Mouse (Mus musculus) heart, adult 2 months (tissue): ENCODE data around the gene Gm13889. TPM values are rescaled to one million over a fixed set of nuclear protein-coding genes. Genes with fewer than 3 reads are reported as not detected.

Experiments
- DNase-seq, 2 experiments: peaks; one replicate each; pipeline ENCODE4 v3.0.0; 2021
- H3K27ac ChIP-seq: fragments of 200-600 bp; 2 replicates; pipeline ENCODE4 v1.8.1; 2022
- H3K27me3 ChIP-seq: fragments of 200-500 bp; 2 replicates; pipeline ENCODE4 v1.6.1; 2012; ENCODE audit warnings: mild to moderate bottlenecking, low read length, inconsistent platforms, mixed read lengths; ENCODE audit not compliant: control insufficient read depth, insufficient read depth
- H3K36me3 ChIP-seq: fragments of 200-500 bp; 2 replicates; pipeline ENCODE4 v1.6.1; 2012; ENCODE audit warnings: low read length, inconsistent platforms; ENCODE audit not compliant: control insufficient read depth, insufficient read depth
- H3K4me1 ChIP-seq: fragments of 200-500 bp; 2 replicates; pipeline ENCODE4 v1.6.1; 2011; ENCODE audit warnings: low read length; ENCODE audit not compliant: control insufficient read depth, insufficient read depth
- H3K4me3 ChIP-seq: fragments of 200-600 bp; 2 replicates; pipeline ENCODE4 v1.8.1; 2022
- H3K79me2 ChIP-seq: fragments of 200-500 bp; replicated peaks from 2 replicates; pipeline ENCODE4 v1.6.1; 2012; ENCODE audit warnings: mild to moderate bottlenecking, inconsistent platforms, low read length, moderate library complexity, mixed read lengths; ENCODE audit not compliant: control insufficient read depth, insufficient read depth
- H3K9ac ChIP-seq: fragments of 200-500 bp; 2 replicates; pipeline ENCODE4 v1.6.1; 2012; ENCODE audit warnings: low read depth, mild to moderate bottlenecking, control low read depth, inconsistent platforms, low read length, mixed read lengths
- CTCF ChIP-seq: fragments of 200-600 bp; IDR thresholded peaks from 2 replicates; pipeline ENCODE4 v1.8.1; 2022; ENCODE audit warnings: antibody characterized with exemption, mild to moderate bottlenecking, moderate library complexity
- EP300 ChIP-seq: fragments of 200-500 bp; IDR thresholded peaks from 2 replicates; pipeline ENCODE4 v1.6.1; 2011; ENCODE audit warnings: low read depth, low read length, control low read depth; ENCODE audit not compliant: insufficient read depth
- POLR2A ChIP-seq: fragments of 200-500 bp; IDR thresholded peaks from 2 replicates; pipeline ENCODE4 v1.6.1; 2011; ENCODE audit warnings: mild to moderate bottlenecking, low read depth, low read length, control low read depth; ENCODE audit not compliant: insufficient read depth
- WGBS: fragments of 180-500 bp; shearing (Covaris S2); methylation state at CpG from one replicate; pipeline ENCODE4 v1.1.7; 2018; 5-methylcytosine and 5-hydroxymethylcytosine counted together
- intact Hi-C: fragments of 180-260 bp; cut with DNase I; formaldehyde crosslinking; loops from one replicate; pipeline ENCODE4 v1.15.1; 2025
- polyA plus RNA-seq: library from polyadenylated mRNA; depleted of rRNA; stranded (reverse); fragments of >200 nt; gene quantifications from 2 replicates; pipeline ENCODE4 v1.2.3, GENCODE M21; 2012
- total RNA-seq, 2 experiments: library from RNA; stranded (reverse); gene quantifications; 2 replicates each; pipeline ENCODE4 v1.2.3; 2021

The Gm13889 gene
- total and polyA plus RNA-seq, 3 experiments: 8.3 to 12.4 (median 9.4) TPM

DNA sequence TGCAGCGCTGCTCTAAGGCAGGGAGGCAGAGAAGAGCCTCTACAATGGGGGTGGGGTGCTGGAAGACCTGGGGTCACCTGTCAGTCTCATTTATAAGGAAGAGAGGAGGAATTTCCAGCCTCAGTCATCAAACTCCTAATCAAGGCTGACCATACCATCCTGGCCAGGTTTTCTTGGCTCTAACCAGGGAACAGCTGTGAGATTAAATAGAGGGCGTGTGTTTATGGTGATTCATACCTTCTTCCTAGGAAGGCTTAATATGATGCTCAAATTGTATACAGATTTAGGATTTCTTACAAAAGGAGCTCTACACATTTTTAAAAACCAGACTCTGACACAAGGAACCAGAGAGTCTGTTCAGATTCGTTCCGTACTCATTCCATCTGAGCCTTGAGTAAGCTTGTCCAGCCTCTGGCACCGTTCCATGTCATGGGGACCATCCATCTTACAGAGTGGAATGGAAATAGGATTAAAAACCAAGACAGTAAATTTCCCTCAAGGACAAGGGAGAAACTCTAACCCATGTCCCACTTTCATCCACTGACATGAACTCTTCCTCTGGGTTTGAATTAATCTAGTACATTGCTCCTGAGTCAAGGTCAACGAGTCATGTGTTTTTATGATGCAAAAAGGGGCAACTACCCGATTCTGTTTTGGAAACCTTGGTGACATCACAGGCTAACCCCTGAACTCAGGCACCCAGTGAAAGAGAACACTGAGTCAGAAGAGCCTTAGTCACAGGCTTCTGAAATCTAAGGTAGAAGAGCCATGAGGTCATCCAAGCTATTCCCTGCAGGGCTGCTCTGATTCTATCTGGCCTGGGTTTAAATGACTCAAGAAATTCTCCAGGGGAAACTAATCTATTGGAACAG lies 22.5 kb upstream of the Gm13889 start:
- Histone ChIP-seq H3K4me1 (peaks cover 5% of the 10 kb centered on the region; the same call in 1 of the 2 replicates), H3K27me3 (no peaks in the 10 kb centered on the region), H3K27ac (no peak overlapping the region), H3K4me3 (no peak overlapping the region), H3K36me3 (no peaks in the 10 kb centered on the region), H3K79me2 (no peaks in the 10 kb centered on the region), H3K9ac (no peak overlapping the region)
- no peak for DNase-seq
- TF ChIP-seq POLR2A (no peak), CTCF (no peak), EP300 (no peak)
- intact Hi-C loops: no loop called here
- WGBS: 85% methylated on average over 7 of the region's 7 CpGs

DNA sequence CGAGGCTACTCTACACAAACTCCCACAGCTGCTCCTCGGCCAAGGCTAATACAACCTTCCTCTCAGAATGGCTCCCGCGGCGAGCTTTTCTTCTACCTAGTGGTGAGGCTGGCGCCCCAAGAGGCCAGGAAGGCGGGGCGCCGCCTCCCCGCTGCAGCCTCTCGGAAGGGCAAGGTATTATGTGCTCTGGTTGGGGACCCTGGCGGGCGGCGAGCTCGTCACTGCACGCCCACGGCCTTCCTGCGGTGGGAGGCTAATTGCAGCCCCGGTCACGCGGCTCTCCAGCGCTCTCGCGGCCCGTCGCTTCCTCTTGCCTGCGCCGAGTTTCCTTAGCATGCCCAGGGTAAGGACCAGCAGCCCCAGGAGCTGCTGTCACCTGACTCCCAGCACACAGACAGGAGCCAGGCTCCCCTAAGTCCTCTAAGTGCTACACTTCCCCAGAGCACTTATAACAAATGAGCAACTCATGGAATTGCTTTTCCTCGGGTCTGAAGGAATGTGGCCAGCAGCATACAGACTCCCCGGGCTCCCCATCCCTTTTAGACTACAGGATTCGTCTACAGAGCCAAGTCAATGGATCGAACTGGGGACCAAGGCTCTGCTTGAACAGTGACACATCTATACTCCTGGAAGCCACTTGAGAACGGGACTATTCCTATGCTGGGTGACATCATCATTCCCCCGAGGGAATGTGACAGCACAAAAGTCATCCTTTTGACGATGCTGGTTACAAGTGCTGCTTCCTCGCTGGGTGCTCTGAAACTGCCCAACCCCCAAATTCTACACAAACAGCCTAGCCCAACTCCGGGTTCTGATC lies 19.6 kb upstream of the Gm13889 start:
- 2% methylated on average over 37 of the region's 37 CpGs for WGBS
- Histone ChIP-seq H3K4me3 (peak overlapping the region; percentile 54), H3K27me3 (no peaks in the 10 kb centered on the region), H3K27ac (no peak overlapping the region; the same call in 1 of the 2 replicates), H3K4me1 (peaks cover 5% of the 10 kb centered on the region; the same call in 1 of the 2 replicates), H3K79me2 (no peaks in the 10 kb centered on the region), H3K9ac (peak overlapping the region; percentile 61), H3K36me3 (no peaks in the 10 kb centered on the region)
- no peak for TF ChIP-seq EP300
- peak; percentile 53 for TF ChIP-seq CTCF
- peak; percentile 61 for DNase-seq
- intact Hi-C loops: no loop called here

DNA sequence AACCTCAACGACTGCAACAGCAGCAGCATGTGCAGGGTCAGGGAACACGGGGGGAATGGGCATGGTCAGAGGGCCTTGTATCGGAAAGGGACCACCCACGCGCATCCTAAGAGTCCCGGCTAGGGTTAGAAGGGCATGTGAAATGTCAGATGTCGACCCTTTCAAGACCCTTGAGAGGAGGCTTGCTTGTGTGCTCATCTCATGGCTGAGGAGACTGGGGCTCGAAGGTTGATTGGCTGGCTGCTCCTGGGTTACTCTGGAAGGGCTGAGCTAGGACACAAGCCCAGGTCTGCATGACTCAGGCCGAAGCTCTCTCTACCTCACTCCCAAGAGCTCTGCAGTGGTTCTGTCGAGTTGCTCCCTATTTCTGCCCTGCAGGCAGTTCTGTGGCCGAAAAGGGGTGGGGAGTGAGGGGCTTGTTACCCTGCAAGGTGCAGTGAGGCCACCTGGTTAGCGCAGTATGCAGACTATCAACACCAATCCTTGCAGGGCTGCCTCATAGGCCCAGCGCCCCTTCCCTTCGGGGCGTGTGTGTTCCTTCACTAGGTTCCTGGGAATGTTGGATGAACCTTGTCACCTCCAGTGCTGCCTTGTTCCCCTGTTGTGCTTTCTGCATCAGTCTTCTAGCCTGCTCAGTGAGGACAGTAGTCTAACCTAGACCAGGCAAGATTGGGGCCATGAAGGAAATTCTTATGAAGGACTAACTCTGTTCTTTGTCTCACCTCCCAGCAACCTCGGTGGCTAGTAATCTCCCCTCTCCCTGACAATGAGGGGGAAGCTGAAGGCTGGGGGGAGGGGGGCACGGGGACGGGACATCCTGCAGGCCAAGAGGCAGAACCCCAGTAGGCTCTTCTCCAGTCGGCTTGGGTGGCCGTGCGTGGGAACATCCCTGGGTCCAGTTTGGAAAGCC lies 18.8 kb upstream of the Gm13889 start:
- H3K27ac ChIP-seq: no peak overlapping the region; the same call in 1 of the 2 replicates
- H3K9ac ChIP-seq: peak overlapping the region; percentile 61
- intact Hi-C loops: no loop called here
- H3K27me3 ChIP-seq: no peaks in the 10 kb centered on the region
- no peak for DNase-seq
- 43% methylated on average over 21 of the region's 21 CpGs for WGBS
- TF ChIP-seq POLR2A: no peak
- no peak for TF ChIP-seq CTCF
- TF ChIP-seq EP300: no peak
- no peaks in the 10 kb centered on the region for H3K79me2 ChIP-seq
- no peaks in the 10 kb centered on the region for H3K36me3 ChIP-seq
- H3K4me1 ChIP-seq: peaks cover 5% of the 10 kb centered on the region; the same call in 1 of the 2 replicates
- peak overlapping the region; percentile 54 for H3K4me3 ChIP-seq

DNA sequence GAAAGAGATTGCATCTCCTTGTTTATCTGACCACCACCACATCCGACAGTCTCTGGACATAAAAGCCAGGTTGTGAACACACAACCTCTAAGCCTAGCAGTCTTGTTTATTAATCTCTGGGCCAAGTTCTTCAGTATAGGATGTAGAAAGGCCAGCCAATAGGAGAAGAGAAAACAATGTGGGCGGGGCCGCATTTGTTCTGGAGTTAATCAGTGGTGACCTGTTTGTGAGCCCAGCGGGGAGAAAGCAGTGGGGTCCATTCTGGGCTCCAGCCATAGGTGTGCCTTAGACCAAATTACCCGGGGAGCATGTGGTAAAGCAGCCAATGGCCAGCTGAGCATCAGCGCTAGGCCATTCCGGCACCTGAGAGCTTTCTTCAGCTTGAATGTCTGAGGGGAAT lies 18.0 kb upstream of the Gm13889 start:
- intact Hi-C loops: no loop called here
- H3K4me3 ChIP-seq: no peak overlapping the region
- no peak overlapping the region for H3K27ac ChIP-seq
- no peaks in the 10 kb centered on the region for H3K36me3 ChIP-seq
- no peak for DNase-seq
- no peak for TF ChIP-seq CTCF
- no peak for TF ChIP-seq POLR2A
- TF ChIP-seq EP300: no peak
- H3K27me3 ChIP-seq: no peaks in the 10 kb centered on the region
- H3K79me2 ChIP-seq: no peaks in the 10 kb centered on the region
- H3K4me1 ChIP-seq: peaks cover 5% of the 10 kb centered on the region; the same call in 1 of the 2 replicates
- no peak overlapping the region for H3K9ac ChIP-seq
- WGBS: 71% methylated on average over 7 of the region's 7 CpGs

DNA sequence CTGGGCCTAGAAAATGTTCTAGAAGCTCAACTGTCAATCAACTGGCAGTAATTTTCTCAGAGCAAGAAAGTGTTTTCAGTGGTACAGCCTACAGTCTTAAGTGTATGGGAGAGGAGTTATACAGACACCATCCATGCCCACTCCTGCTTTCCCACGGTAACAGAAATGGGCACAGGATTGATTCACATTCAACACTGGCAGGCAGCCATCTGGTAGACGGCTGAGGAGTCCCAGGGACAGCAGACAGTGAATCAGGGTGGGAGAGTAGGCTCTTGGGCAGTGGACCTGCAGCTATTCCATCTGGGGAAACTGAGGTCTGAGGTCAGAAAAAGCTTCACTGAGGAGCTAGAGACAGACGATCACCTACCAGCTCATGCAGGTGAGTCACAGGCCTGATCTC lies 14.6 kb upstream of the Gm13889 start:
- DNase-seq: no peak
- H3K36me3 ChIP-seq: no peaks in the 10 kb centered on the region
- no peak overlapping the region for H3K9ac ChIP-seq
- H3K27ac ChIP-seq: no peak overlapping the region
- no peaks in the 10 kb centered on the region for H3K27me3 ChIP-seq
- whole genome bisulfite sequencing: 69% methylated on average over 3 of the region's 3 CpGs
- H3K79me2 ChIP-seq: no peaks in the 10 kb centered on the region
- TF ChIP-seq EP300: no peak
- intact Hi-C loops: no loop called here
- H3K4me3 ChIP-seq: no peak overlapping the region
- H3K4me1 ChIP-seq: 0 out of 2 replicates have a peak, but pooled peaks cover 2% of the 10 kb centered on the region
